Mouse (Mus musculus) heart, embryonic 12.5 days (tissue): ENCODE measurements around the gene Atg7. TPM values are rescaled to one million over a fixed set of nuclear protein-coding genes. Genes with fewer than 3 reads are reported as not detected.

Source experiments
- ATAC-seq: fragments of 200-750 bp; cut with Nextera tagmentation; 2 replicates; pipeline ENCODE4 v1.8.0; 2017; ENCODE audit warnings: moderate TSS enrichment, moderate library complexity; ENCODE audit not compliant: insufficient number of reproducible peaks, low FRiP score
- H3K27ac ChIP-seq: fragments of 300-500 bp; sonication (generic); 2 replicates; pipeline ENCODE4 v1.5.1; 2016; ENCODE audit warnings: mild to moderate bottlenecking, moderate library complexity; ENCODE audit not compliant: poor library complexity, severe bottlenecking
- H3K27me3 ChIP-seq: fragments of 300-500 bp; sonication (generic); replicated peaks from 2 replicates; pipeline ENCODE4 v1.6.1; 2016; ENCODE audit warnings: mild to moderate bottlenecking, moderate library complexity
- H3K36me3 ChIP-seq: fragments of 300-500 bp; sonication (generic); 2 replicates; pipeline ENCODE4 v1.6.1; 2016; ENCODE audit warnings: mild to moderate bottlenecking, moderate library complexity
- H3K4me1 ChIP-seq: fragments of 300-500 bp; sonication (generic); replicated peaks from 2 replicates; pipeline ENCODE4 v1.6.1; 2016; ENCODE audit warnings: mild to moderate bottlenecking
- H3K4me2 ChIP-seq: fragments of 300-500 bp; sonication (generic); 2 replicates; pipeline ENCODE4 v1.6.1; 2016; ENCODE audit warnings: mild to moderate bottlenecking, moderate library complexity
- H3K4me3 ChIP-seq: fragments of 300-500 bp; sonication (generic); 2 replicates; pipeline ENCODE4 v1.5.1; 2016; ENCODE audit warnings: mild to moderate bottlenecking
- H3K9ac ChIP-seq: fragments of 300-500 bp; sonication (generic); 2 replicates; pipeline ENCODE4 v1.6.1; 2016; ENCODE audit warnings: mild to moderate bottlenecking, moderate library complexity
- H3K9me3 ChIP-seq: fragments of 300-500 bp; sonication (generic); replicated peaks from 2 replicates; pipeline ENCODE4 v1.6.1; 2016; ENCODE audit warnings: mild to moderate bottlenecking, moderate library complexity
- WGBS: fragments of 180-500 bp; shearing (Covaris S2); methylation state at CpG from one replicate; pipeline ENCODE4 v1.1.7; 2016; 5-methylcytosine and 5-hydroxymethylcytosine counted together
- polyA plus RNA-seq: library from polyadenylated mRNA; unstranded; fragments of >200 nt; fragmentation: Nextera tagmentation; extraction: Ambion mirVana; gene quantifications from 2 replicates; pipeline ENCODE4 v1.2.1, GENCODE M21; 2016

The Atg7 gene
- polyA plus RNA-seq, 1 experiment from 2014 or later, result 18.4 TPM

GRCm38 (mm10) chr6:114892363-114892762 lies 249.5 kb downstream of the Atg7 start:
- no peaks in the 10 kb centered on the region for H3K27me3 ChIP-seq
- peaks cover 26% of the 10 kb centered on the region for H3K36me3 ChIP-seq
- ATAC-seq, result no peak
- 34% methylated on average over 6 of the region's 6 CpGs for WGBS
- no peak overlapping the region for H3K4me3 ChIP-seq
- H3K9me3 ChIP-seq, result no peaks in the 10 kb centered on the region; the same call in 1 of the 2 replicates
- peak overlapping the region; percentile 37; the same call in 1 of the 2 replicates for H3K9ac ChIP-seq
- peak overlapping the region; percentile 68; the same call in 1 of the 2 replicates for H3K27ac ChIP-seq
- H3K4me1 ChIP-seq, result peaks cover 93% of the 10 kb centered on the region
- peak overlapping the region; percentile 23; the same call in 1 of the 2 replicates for H3K4me2 ChIP-seq

GRCm38 (mm10) chr6:114893427-114894209 lies 250.7 kb downstream of the Atg7 start:
- peak overlapping the region; percentile 58 for H3K27ac ChIP-seq
- peak overlapping the region; percentile 21; the same call in 1 of the 2 replicates for H3K4me2 ChIP-seq
- peaks cover 23% of the 10 kb centered on the region for H3K36me3 ChIP-seq
- no peaks in the 10 kb centered on the region; the same call in 1 of the 2 replicates for H3K9me3 ChIP-seq
- no peaks in the 10 kb centered on the region for H3K27me3 ChIP-seq
- WGBS, result 59% methylated on average over 20 of the region's 20 CpGs
- no peak overlapping the region for H3K9ac ChIP-seq
- ATAC-seq, result peak; percentile 43; the same call in 1 of the 2 replicates
- H3K4me3 ChIP-seq, result no peak overlapping the region
- H3K4me1 ChIP-seq, result peaks cover 87% of the 10 kb centered on the region

- no peak overlapping the region for H3K4me3 ChIP-seq
- no peak overlapping the region for H3K27ac ChIP-seq
- no peak overlapping the region for H3K9ac ChIP-seq
- 58% methylated on average over 4 of the region's 4 CpGs for WGBS
- no peaks in the 10 kb centered on the region for H3K27me3 ChIP-seq
- H3K4me1 ChIP-seq, result peaks cover 90% of the 10 kb centered on the region
- H3K4me2 ChIP-seq, result no peak overlapping the region
- no peaks in the 10 kb centered on the region; the same call in 1 of the 2 replicates for H3K9me3 ChIP-seq
- peaks cover 23% of the 10 kb centered on the region for H3K36me3 ChIP-seq
- ATAC-seq, result no peak
Measured at GRCm38 (mm10) chr6:114894548-114895106, 251.7 kb downstream of the Atg7 start.

- Histone ChIP-seq H3K36me3 (peaks cover 20% of the 10 kb centered on the region), H3K9ac (no peak overlapping the region), H3K9me3 (no peaks in the 10 kb centered on the region; the same call in 1 of the 2 replicates), H3K27ac (no peak overlapping the region), H3K4me2 (no peak overlapping the region), H3K4me1 (peaks cover 92% of the 10 kb centered on the region), H3K4me3 (no peak overlapping the region), H3K27me3 (no peaks in the 10 kb centered on the region)
- ATAC-seq, result no peak
- WGBS, result 91% methylated on average over 7 of the region's 7 CpGs
Measured at GRCm38 (mm10) chr6:114895191-114895590, 252.3 kb downstream of the Atg7 start.

GRCm38 (mm10) chr6:114896281-114896680 lies 253.4 kb downstream of the Atg7 start:
- no peak for ATAC-seq
- H3K36me3 ChIP-seq, result peaks cover 18% of the 10 kb centered on the region
- peaks cover 90% of the 10 kb centered on the region for H3K4me1 ChIP-seq
- H3K9me3 ChIP-seq, result no peaks in the 10 kb centered on the region; the same call in 1 of the 2 replicates
- H3K9ac ChIP-seq, result no peak overlapping the region
- H3K4me3 ChIP-seq, result no peak overlapping the region
- no peaks in the 10 kb centered on the region for H3K27me3 ChIP-seq
- peak overlapping the region; percentile 25; the same call in 1 of the 2 replicates for H3K27ac ChIP-seq
- 36% methylated on average over 2 of the region's 2 CpGs for WGBS
- no peak overlapping the region for H3K4me2 ChIP-seq

GRCm38 (mm10) chr6:114898949-114899348 lies 256.1 kb downstream of the Atg7 start:
- Histone ChIP-seq H3K9ac (no peak overlapping the region), H3K36me3 (peaks cover 18% of the 10 kb centered on the region), H3K9me3 (no peaks in the 10 kb centered on the region; the same call in 1 of the 2 replicates), H3K4me3 (no peak overlapping the region), H3K27ac (no peak overlapping the region), H3K4me1 (peaks cover 90% of the 10 kb centered on the region), H3K4me2 (no peak overlapping the region), H3K27me3 (no peaks in the 10 kb centered on the region)
- ATAC-seq, result no peak
- 89% methylated on average over 4 of the region's 4 CpGs for WGBS

GRCm38 (mm10) chr6:114899652-114900051 lies 256.8 kb downstream of the Atg7 start:
- no peaks in the 10 kb centered on the region for H3K27me3 ChIP-seq
- 0 out of 2 replicates have a peak overlapping the region, but pooled peaks have one; percentile 2 for H3K4me3 ChIP-seq
- ATAC-seq, result no peak
- peak overlapping the region; percentile 75 for H3K27ac ChIP-seq
- peak overlapping the region; percentile 47 for H3K4me2 ChIP-seq
- 23% methylated on average over 7 of the region's 7 CpGs for WGBS
- H3K9ac ChIP-seq, result no peak overlapping the region
- H3K4me1 ChIP-seq, result peaks cover 90% of the 10 kb centered on the region
- H3K36me3 ChIP-seq, result peaks cover 18% of the 10 kb centered on the region
- H3K9me3 ChIP-seq, result no peaks in the 10 kb centered on the region; the same call in 1 of the 2 replicates

- Histone ChIP-seq H3K9ac (no peak overlapping the region; the same call in 1 of the 2 replicates), H3K27me3 (no peaks in the 10 kb centered on the region), H3K9me3 (no peaks in the 10 kb centered on the region; the same call in 1 of the 2 replicates), H3K36me3 (peaks cover 17% of the 10 kb centered on the region), H3K27ac (peak overlapping the region; percentile 75), H3K4me1 (peaks cover 91% of the 10 kb centered on the region), H3K4me2 (peak overlapping the region; percentile 47), H3K4me3 (0 out of 2 replicates have a peak overlapping the region, but pooled peaks have one; percentile 2)
- ATAC-seq, result no peak
- 37% methylated on average over 10 of the region's 10 CpGs for WGBS
Measured at GRCm38 (mm10) chr6:114900194-114900593, 257.3 kb downstream of the Atg7 start.

- WGBS, result 1% methylated on average over 12 of the region's 12 CpGs
- H3K27ac ChIP-seq, result peak overlapping the region; percentile 88
- H3K9me3 ChIP-seq, result no peaks in the 10 kb centered on the region
- H3K27me3 ChIP-seq, result no peaks in the 10 kb centered on the region
- H3K4me2 ChIP-seq, result peak overlapping the region; percentile 66
- H3K9ac ChIP-seq, result peak overlapping the region; percentile 59; the same call in 1 of the 2 replicates
- peak; percentile 83 for ATAC-seq
- peaks cover 91% of the 10 kb centered on the region for H3K4me1 ChIP-seq
- peak overlapping the region; percentile 18 for H3K4me3 ChIP-seq
- peaks cover 9% of the 10 kb centered on the region for H3K36me3 ChIP-seq
Measured at GRCm38 (mm10) chr6:114901321-114901824, 258.5 kb downstream of the Atg7 start.

- H3K27ac ChIP-seq, result peak overlapping the region; percentile 88
- 8% methylated on average over 4 of the region's 4 CpGs for WGBS
- H3K4me2 ChIP-seq, result peak overlapping the region; percentile 66
- H3K4me3 ChIP-seq, result peak overlapping the region; percentile 18
- H3K4me1 ChIP-seq, result peaks cover 91% of the 10 kb centered on the region
- peak overlapping the region; percentile 59 for H3K9ac ChIP-seq
- no peaks in the 10 kb centered on the region for H3K9me3 ChIP-seq
- no peaks in the 10 kb centered on the region for H3K27me3 ChIP-seq
- no peak for ATAC-seq
- peaks cover 3% of the 10 kb centered on the region for H3K36me3 ChIP-seq
Measured at GRCm38 (mm10) chr6:114901921-114902320, 259.0 kb downstream of the Atg7 start.

GRCm38 (mm10) chr6:114904233-114904632 lies 261.3 kb downstream of the Atg7 start:
- ATAC-seq, result no peak
- H3K9me3 ChIP-seq, result no peaks in the 10 kb centered on the region
- WGBS, result 51% methylated on average over 6 of the region's 6 CpGs
- H3K4me3 ChIP-seq, result no peak overlapping the region
- peaks cover 91% of the 10 kb centered on the region for H3K4me1 ChIP-seq
- no peak overlapping the region for H3K9ac ChIP-seq
- H3K36me3 ChIP-seq, result peaks cover 5% of the 10 kb centered on the region; the same call in 1 of the 2 replicates
- H3K27me3 ChIP-seq, result no peaks in the 10 kb centered on the region
- H3K4me2 ChIP-seq, result no peak overlapping the region
- 0 out of 2 replicates have a peak overlapping the region, but pooled peaks have one; percentile 6 for H3K27ac ChIP-seq
